Mouse (Mus musculus) embryonic facial prominence, embryonic 10.5 days (tissue): ENCODE results near the gene Diaph3. TPM values are rescaled to one million over a fixed set of nuclear protein-coding genes. Genes with fewer than 3 reads are reported as not detected.
A peak's percentile ranks its signal among the peaks of the same experiment; 100 is the strongest.
"Not testable (repeated sequence)": the region's sequence is repeated elsewhere in the genome, so short reads cannot be mapped to it uniquely, and the experiment has no call there.

Source experiments
- DNase-seq: peaks from one replicate; pipeline ENCODE4 v3.0.0-alpha.2; 2017; ENCODE audit warnings: low spot score
- H3K27ac ChIP-seq: fragments of 300-500 bp; sonication (generic); replicated peaks from 2 replicates; pipeline ENCODE4 v1.5.1; 2016; ENCODE audit warnings: mild to moderate bottlenecking
- H3K27me3 ChIP-seq: fragments of 300-500 bp; sonication (generic); replicated peaks from 2 replicates; pipeline ENCODE4 v1.6.1; 2016; ENCODE audit warnings: low read depth, mild to moderate bottlenecking; ENCODE audit not compliant: poor library complexity, severe bottlenecking
- H3K36me3 ChIP-seq: fragments of 300-500 bp; sonication (generic); replicated peaks from 2 replicates; pipeline ENCODE4 v1.6.1; 2016; ENCODE audit warnings: mild to moderate bottlenecking, moderate library complexity
- H3K4me1 ChIP-seq: fragments of 300-500 bp; sonication (generic); 2 replicates; pipeline ENCODE4 v1.6.1; 2016
- H3K4me3 ChIP-seq: fragments of 300-500 bp; sonication (generic); 2 replicates; pipeline ENCODE4 v1.5.1; 2016; ENCODE audit warnings: mild to moderate bottlenecking, moderate library complexity
- H3K9me3 ChIP-seq: fragments of 300-500 bp; sonication (generic); 2 replicates; pipeline ENCODE4 v1.6.1; 2016; ENCODE audit warnings: mild to moderate bottlenecking
- WGBS: fragments of 180-500 bp; shearing (Covaris S2); methylation state at CpG from one replicate; pipeline ENCODE4 v1.1.7; 2016; 5-methylcytosine and 5-hydroxymethylcytosine counted together
- polyA plus RNA-seq: library from polyadenylated mRNA; unstranded; fragments of >200 nt; fragmentation: Nextera tagmentation; extraction: Ambion mirVana; gene quantifications from 2 replicates; pipeline ENCODE4 v1.2.1, GENCODE M21; 2016

The Diaph3 gene
- polyA plus RNA-seq, 1 experiment from 2014 or later: 14.1 TPM

- H3K4me3 ChIP-seq: no peak overlapping the region
- H3K27ac ChIP-seq: peak overlapping the region; percentile 76
- H3K27me3 ChIP-seq: no peaks in the 10 kb centered on the region
- 79% methylated on average over 4 of the region's 4 CpGs for WGBS
- no peaks in the 10 kb centered on the region for H3K9me3 ChIP-seq
- 0 out of 2 replicates have a peak, but pooled peaks cover 4% of the 10 kb centered on the region for H3K36me3 ChIP-seq
- no peak for DNase-seq
- H3K4me1 ChIP-seq: peaks cover 17% of the 10 kb centered on the region
These were observed 391.6 kb downstream of the Diaph3 start for GRCm38 (mm10) chr14:86749425-86749824.

DNA sequence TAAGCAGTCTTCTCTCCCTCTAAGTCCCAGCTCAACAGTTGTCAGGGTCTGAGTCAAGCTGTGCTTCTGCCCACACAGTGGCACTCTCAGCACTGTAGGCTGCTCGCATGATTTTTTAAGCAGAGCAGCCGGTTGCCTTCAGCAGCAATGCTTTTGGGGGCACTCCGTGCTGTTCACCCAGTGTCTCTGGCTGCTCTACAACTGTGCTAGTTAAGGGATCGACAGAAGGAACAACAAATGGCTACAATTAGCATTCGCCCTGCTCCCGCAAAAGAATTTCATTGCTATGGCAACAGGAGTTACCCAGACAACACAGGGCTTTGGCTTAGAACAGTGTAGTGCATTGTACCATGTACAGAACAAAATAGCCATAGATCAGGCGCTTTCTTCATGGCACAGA, 392.2 kb downstream of the Diaph3 start:
- Histone ChIP-seq H3K4me1 (peaks cover 17% of the 10 kb centered on the region), H3K27ac (peak overlapping the region; percentile 76), H3K36me3 (0 out of 2 replicates have a peak, but pooled peaks cover 4% of the 10 kb centered on the region), H3K9me3 (no peaks in the 10 kb centered on the region), H3K27me3 (no peaks in the 10 kb centered on the region), H3K4me3 (peak overlapping the region; percentile 35)
- DNase-seq: peak; percentile 65
- 14% methylated on average over 7 of the region's 7 CpGs for WGBS

- Histone ChIP-seq H3K4me3 (no peak overlapping the region), H3K4me1 (peaks cover 11% of the 10 kb centered on the region), H3K9me3 (no peaks in the 10 kb centered on the region), H3K27me3 (no peaks in the 10 kb centered on the region), H3K36me3 (0 out of 2 replicates have a peak, but pooled peaks cover 4% of the 10 kb centered on the region), H3K27ac (no peak overlapping the region)
- 90% methylated on average over 6 of the region's 6 CpGs for WGBS
- no peak for DNase-seq
These were observed 396.5 kb downstream of the Diaph3 start for GRCm38 (mm10) chr14:86744523-86744922.

DNA sequence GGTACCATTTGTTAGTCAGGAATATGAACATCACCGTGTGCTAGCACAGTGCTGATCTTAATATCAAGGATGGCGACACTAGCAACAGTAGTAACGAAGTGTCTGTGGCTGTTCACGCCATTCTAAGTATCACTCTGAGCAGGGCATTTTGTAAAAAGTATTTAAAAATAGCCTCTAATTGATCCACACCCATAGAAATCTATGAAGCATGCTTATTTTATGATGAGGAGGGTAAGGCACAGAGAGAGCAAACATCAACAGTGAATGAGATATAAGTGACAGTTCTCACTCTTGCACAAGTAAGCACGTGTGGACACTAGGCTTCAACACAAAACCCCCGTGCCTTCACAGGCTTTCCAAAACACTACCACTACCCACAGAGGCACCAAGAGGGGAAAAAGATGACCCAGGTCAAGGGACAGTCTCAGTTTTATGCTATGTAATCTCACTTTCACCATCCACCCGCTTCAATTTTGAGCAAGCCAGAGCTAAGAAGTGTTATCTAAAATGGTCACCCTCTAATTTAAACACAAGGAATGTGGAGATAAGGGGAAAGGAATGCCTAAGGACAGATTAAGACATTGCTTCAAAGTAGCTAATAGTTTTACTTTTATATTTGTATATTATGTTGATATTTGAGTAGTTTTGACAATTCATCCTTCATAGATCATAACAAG, 399.0 kb downstream of the Diaph3 start:
- DNase-seq: no peak
- Histone ChIP-seq H3K4me3 (no peak overlapping the region), H3K27ac (no peak overlapping the region), H3K27me3 (no peaks in the 10 kb centered on the region), H3K36me3 (0 out of 2 replicates have a peak, but pooled peaks cover 4% of the 10 kb centered on the region), H3K9me3 (no peaks in the 10 kb centered on the region), H3K4me1 (no peaks in the 10 kb centered on the region)
- WGBS: 94% methylated on average over 7 of the region's 7 CpGs

GRCm38 (mm10) chr14:86738916-86739315, 402.1 kb downstream of the Diaph3 start:
- Histone ChIP-seq H3K4me3 (no peak overlapping the region), H3K36me3 (no peaks in the 10 kb centered on the region), H3K4me1 (no peaks in the 10 kb centered on the region), H3K27me3 (no peaks in the 10 kb centered on the region), H3K9me3 (no peaks in the 10 kb centered on the region), H3K27ac (no peak overlapping the region)
- WGBS: 63% methylated on average over 5 of the region's 5 CpGs
- no peak for DNase-seq

- DNase-seq: no peak
- Histone ChIP-seq H3K27me3 (no peaks in the 10 kb centered on the region), H3K4me1 (no peaks in the 10 kb centered on the region), H3K36me3 (no peaks in the 10 kb centered on the region), H3K27ac (no peak overlapping the region), H3K4me3 (no peak overlapping the region), H3K9me3 (no peaks in the 10 kb centered on the region)
- 90% methylated on average over 1 of the region's 1 CpGs for WGBS
These were observed 404.4 kb downstream of the Diaph3 start for GRCm38 (mm10) chr14:86736646-86737045.

- H3K27ac ChIP-seq: no peak overlapping the region
- H3K36me3 ChIP-seq: no peaks in the 10 kb centered on the region
- no peaks in the 10 kb centered on the region for H3K27me3 ChIP-seq
- no peak overlapping the region for H3K4me3 ChIP-seq
- no peak for DNase-seq
- 7% methylated on average over 1 of the region's 1 CpGs for WGBS
- H3K9me3 ChIP-seq: no peaks in the 10 kb centered on the region
- no peaks in the 10 kb centered on the region for H3K4me1 ChIP-seq
These were observed 409.7 kb downstream of the Diaph3 start for GRCm38 (mm10) chr14:86731300-86731699.

DNA sequence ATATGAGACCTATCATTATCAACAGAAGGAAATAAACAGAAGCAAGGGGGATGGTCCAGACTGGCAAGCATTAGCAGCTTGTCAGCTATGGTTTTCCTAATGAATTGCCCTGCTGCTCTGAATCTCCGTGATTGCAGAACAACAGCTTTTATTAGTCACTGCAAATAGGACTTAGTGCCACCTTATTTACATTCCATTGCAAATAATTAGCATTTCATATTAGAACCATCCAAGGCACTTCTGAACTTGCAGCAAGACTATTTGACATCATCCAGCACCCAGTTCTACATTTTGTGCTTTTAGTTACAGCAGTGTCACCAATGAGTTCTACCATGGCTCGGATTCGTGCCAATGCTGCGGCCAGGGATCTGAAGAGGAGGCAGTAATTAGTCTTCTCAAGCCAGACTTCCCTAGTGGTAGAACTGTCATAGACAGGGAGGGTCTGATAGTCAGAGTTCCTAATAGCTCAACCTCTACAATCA, 411.4 kb downstream of the Diaph3 start:
- WGBS: 81% methylated on average over 4 of the region's 4 CpGs
- no peak overlapping the region for H3K4me3 ChIP-seq
- H3K27ac ChIP-seq: no peak overlapping the region
- H3K4me1 ChIP-seq: no peaks in the 10 kb centered on the region
- no peak for DNase-seq
- H3K27me3 ChIP-seq: no peaks in the 10 kb centered on the region
- no peaks in the 10 kb centered on the region for H3K36me3 ChIP-seq
- no peaks in the 10 kb centered on the region for H3K9me3 ChIP-seq

DNA sequence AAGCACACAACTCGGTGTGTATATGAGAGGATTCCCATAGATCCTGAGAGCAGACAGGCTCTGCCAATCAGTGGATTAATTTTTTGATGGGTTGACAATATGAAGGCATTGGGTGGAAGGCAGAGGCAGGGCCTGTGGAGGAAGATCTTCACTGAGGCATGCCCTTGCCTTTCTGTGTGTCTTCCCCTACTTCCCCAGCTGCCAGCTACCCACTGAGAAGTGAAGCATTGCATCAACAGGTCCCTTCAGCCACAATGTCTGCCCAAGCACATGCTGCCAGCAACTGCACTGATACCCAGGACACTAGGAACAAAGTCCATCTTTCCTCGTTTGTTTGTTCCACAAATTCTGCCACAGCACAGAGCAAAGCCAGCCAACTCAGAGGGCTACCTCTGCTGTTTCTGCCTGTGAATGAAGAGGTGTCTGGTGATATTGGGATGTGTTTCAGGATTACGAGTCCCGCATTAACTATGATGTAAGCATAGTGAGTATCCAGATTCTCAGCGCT, 413.4 kb downstream of the Diaph3 start:
- no peak for DNase-seq
- Histone ChIP-seq H3K27me3 (no peaks in the 10 kb centered on the region), H3K9me3 (no peaks in the 10 kb centered on the region), H3K4me3 (no peak overlapping the region), H3K27ac (no peak overlapping the region), H3K4me1 (no peaks in the 10 kb centered on the region), H3K36me3 (no peaks in the 10 kb centered on the region)
- WGBS: 91% methylated on average over 5 of the region's 5 CpGs

DNA sequence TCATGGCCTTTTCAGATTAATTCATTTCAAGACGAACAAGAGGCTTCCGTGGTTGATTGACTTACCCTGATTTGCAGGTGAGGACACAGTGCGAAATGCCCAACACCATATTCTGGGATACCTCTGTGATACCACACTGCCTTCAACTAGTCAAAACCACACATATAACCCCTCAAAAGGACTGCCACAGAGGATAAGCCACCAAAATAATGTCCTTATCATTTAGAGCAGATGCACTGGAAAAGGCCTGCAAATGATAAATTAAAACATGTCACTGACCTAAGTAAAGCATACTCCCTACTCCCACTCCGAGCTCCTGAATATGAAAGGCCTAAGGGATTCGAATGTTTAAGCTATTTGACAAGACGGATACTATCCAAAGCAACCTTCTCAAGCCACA, 419.3 kb downstream of the Diaph3 start:
- H3K27ac ChIP-seq: no peak overlapping the region
- H3K27me3 ChIP-seq: no peaks in the 10 kb centered on the region
- no peaks in the 10 kb centered on the region for H3K4me1 ChIP-seq
- no peak for DNase-seq
- H3K9me3 ChIP-seq: no peaks in the 10 kb centered on the region
- H3K36me3 ChIP-seq: no peaks in the 10 kb centered on the region
- 89% methylated on average over 6 of the region's 6 CpGs for WGBS
- H3K4me3 ChIP-seq: no peak overlapping the region

- no peak for DNase-seq
- no peaks in the 10 kb centered on the region for H3K27me3 ChIP-seq
- no peaks in the 10 kb centered on the region for H3K9me3 ChIP-seq
- H3K27ac ChIP-seq: no peak overlapping the region
- no peaks in the 10 kb centered on the region for H3K36me3 ChIP-seq
- no peaks in the 10 kb centered on the region for H3K4me1 ChIP-seq
- 87% methylated on average over 3 of the region's 3 CpGs for WGBS
- H3K4me3 ChIP-seq: no peak overlapping the region
These were observed 420.0 kb downstream of the Diaph3 start for GRCm38 (mm10) chr14:86721082-86721481.

DNA sequence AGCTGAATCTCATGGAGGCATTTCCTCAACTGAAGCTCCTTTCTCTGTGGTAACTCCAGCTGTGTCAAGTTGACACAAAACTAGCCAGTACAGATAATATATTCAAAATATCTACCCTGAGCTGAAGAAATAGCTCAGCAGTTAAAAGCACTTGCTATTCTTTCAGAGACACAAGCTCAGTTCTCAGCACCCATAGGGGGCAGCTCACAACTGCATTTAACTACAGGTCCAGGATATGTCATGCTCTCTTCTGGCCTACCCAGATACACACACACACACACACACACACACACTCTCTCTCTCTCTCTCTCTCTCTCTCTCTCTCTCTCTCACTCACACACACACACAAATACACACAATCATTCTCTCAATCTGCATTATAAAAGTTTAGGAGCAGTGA, 420.6 kb downstream of the Diaph3 start:
- not testable (repeated sequence) for H3K4me3 ChIP-seq, H3K27ac ChIP-seq, H3K4me1 ChIP-seq, H3K36me3 ChIP-seq, H3K27me3 ChIP-seq, DNase-seq, H3K9me3 ChIP-seq

GRCm38 (mm10) chr14:86714088-86714690, 426.8 kb downstream of the Diaph3 start:
- H3K9me3 ChIP-seq: no peaks in the 10 kb centered on the region
- no peak overlapping the region for H3K27ac ChIP-seq
- no peaks in the 10 kb centered on the region for H3K4me1 ChIP-seq
- no peaks in the 10 kb centered on the region for H3K27me3 ChIP-seq
- no peak overlapping the region for H3K4me3 ChIP-seq
- H3K36me3 ChIP-seq: no peaks in the 10 kb centered on the region
- 81% methylated on average over 2 of the region's 2 CpGs for WGBS
- DNase-seq: no peak
